Mouse (Mus musculus): ENCODE data around the gene Tmprss7.
A peak's percentile ranks its signal among the peaks of the same experiment; 100 is the strongest.

DNA sequence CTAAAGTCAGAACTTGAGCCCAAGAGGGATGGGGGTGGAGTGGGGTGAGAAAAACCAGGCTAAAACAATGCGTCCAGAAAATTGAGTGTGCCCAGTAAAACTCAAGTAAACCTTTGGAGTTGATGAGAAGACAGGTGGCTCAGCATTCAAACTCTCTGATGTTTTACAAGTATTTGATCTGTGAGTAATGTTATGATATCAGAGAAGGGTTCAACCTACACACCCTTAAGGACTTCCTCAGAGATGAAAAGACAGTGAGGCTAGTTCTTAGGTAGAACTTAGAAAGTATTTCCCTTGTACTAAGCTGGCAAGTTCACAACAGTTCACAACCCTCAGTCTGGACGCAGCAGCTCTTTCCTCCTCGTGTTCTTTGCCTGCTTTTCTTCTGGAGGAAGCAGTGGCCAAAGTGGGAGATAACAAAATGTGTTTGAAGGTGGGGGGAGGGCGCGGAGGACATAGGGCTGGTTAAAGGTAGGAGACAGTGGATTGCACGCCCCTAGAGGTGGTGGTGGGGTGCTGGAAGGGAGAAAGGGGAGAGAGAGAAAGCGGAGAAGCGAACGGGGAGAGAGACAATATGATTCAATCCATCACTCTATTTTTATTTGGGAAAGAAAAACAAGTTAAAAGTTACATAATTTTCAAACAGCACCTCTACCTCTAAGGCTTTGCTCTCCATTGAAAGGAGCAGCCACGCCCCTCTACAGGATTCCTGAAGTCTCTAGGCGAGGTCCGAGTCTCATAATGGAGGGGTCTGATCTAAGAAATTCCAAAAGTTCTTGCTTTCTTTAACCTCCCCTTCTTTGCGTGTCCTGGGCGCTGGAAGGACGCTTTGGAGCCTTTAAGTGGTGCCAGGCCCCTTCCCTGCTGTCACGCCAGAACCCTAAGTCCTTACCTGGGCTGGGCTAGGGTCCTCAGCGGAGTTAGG, 40.2 kb downstream of the Tmprss7 start:
- no peak for TF ChIP-seq EP300 (optimal IDR thresholded peaks at IDR 0.05)
- TF ChIP-seq CTCF (IDR thresholded peaks at IDR 0.05; ENCODE audit: low read depth): peak; percentile 27; the same call in 1 of the 2 replicates
